Mouse (Mus musculus): ENCODE data around the gene Ttll11. TPM values are rescaled to one million over a fixed set of nuclear protein-coding genes. Genes with fewer than 3 reads are reported as not detected.

Ttll11 gene
- total RNA-seq, 1 experiment = 0.31 TPM

- Histone ChIP-seq H3K9ac (ENCODE audit: insufficient read depth, low read depth, low read length, poor library complexity, severe bottlenecking) (no peak overlapping the region), H3K4me3 (ENCODE audit: insufficient read depth in 1 of 2, low read depth in 1 of 2, low read length in 2 of 2, poor library complexity in 1 of 2, severe bottlenecking in 1 of 2) (no peak overlapping the region), H3K9me3 (ENCODE audit: control insufficient read depth, insufficient read depth, low read depth, low read length) (no peaks in the 10 kb centered on the region), H3K27ac (ENCODE audit: insufficient read depth, low read depth, low read length, poor library complexity, severe bottlenecking) (no peak overlapping the region), H3K4me1 (ENCODE audit: control insufficient read depth in 2 of 2, insufficient read depth in 2 of 2, low read length in 2 of 2, poor library complexity in 1 of 2) (no peaks in the 10 kb centered on the region), H3K36me3 (ENCODE audit: control insufficient read depth, insufficient read depth, low read length, poor library complexity, severe bottlenecking) (no peaks in the 10 kb centered on the region)
- in situ Hi-C loops (cut with MboI; ENCODE audit: low sequenced_read_pairs in 2 of 2, unreplicated experiment in 2 of 2) = loop anchor here in 1 of 2 experiments (10.0 to 25.0 kb wide), 2 partner anchors 262 to 355 kb away; no protein-coding TSS in a partner anchor
- no peak for TF ChIP-seq ZC3H11A (IDR thresholded peaks at IDR 0.05; ENCODE audit: borderline replicate concordance, low read depth, low read length)
- TF ChIP-seq ZNF384 (IDR thresholded peaks at IDR 0.05; ENCODE audit: low read depth, low read length) = no peak
- no peak for TF ChIP-seq MAFK (IDR thresholded peaks at IDR 0.05; ENCODE audit: insufficient read depth, low read depth, low read length)
- TF ChIP-seq HCFC1 (IDR thresholded peaks at IDR 0.05; ENCODE audit: borderline replicate concordance, insufficient read depth, low read length) = no peak
- TF ChIP-seq CHD2 (IDR thresholded peaks at IDR 0.05; ENCODE audit: low read depth, low read length) = no peak
- no peak for DNase-seq (ENCODE audit: low read depth, low spot score)
Observed at GRCm38 (mm10) chr2:35899712-35900111, 80.0 kb downstream of the Ttll11 start.

GRCm38 (mm10) chr2:35899135-35899474 lies 80.6 kb downstream of the Ttll11 start:
- DNase-seq (ENCODE audit: low read depth, low spot score) = no peak
- TF ChIP-seq ZC3H11A (IDR thresholded peaks at IDR 0.05; ENCODE audit: borderline replicate concordance, low read depth, low read length) = no peak
- no peak for TF ChIP-seq CHD2 (IDR thresholded peaks at IDR 0.05; ENCODE audit: low read depth, low read length)
- no peak for TF ChIP-seq HCFC1 (IDR thresholded peaks at IDR 0.05; ENCODE audit: borderline replicate concordance, insufficient read depth, low read length)
- no peak for TF ChIP-seq ZNF384 (IDR thresholded peaks at IDR 0.05; ENCODE audit: low read depth, low read length)
- TF ChIP-seq MAFK (IDR thresholded peaks at IDR 0.05; ENCODE audit: insufficient read depth, low read depth, low read length) = no peak

GRCm38 (mm10) chr2:35898425-35899134 lies 81.1 kb downstream of the Ttll11 start:
- TF ChIP-seq HCFC1 (IDR thresholded peaks at IDR 0.05; ENCODE audit: borderline replicate concordance, insufficient read depth, low read length) (no peak), MAFK (IDR thresholded peaks at IDR 0.05; ENCODE audit: insufficient read depth, low read depth, low read length) (no peak), ZNF384 (IDR thresholded peaks at IDR 0.05; ENCODE audit: low read depth, low read length) (no peak), CHD2 (IDR thresholded peaks at IDR 0.05; ENCODE audit: low read depth, low read length) (no peak), ZC3H11A (IDR thresholded peaks at IDR 0.05; ENCODE audit: borderline replicate concordance, low read depth, low read length) (no peak)
- DNase-seq (ENCODE audit: low read depth, low spot score) = no peak
- H3K4me3 ChIP-seq (ENCODE audit: insufficient read depth in 1 of 2, low read depth in 1 of 2, low read length in 2 of 2, poor library complexity in 1 of 2, severe bottlenecking in 1 of 2) = no peak overlapping the region
- no peaks in the 10 kb centered on the region for H3K9me3 ChIP-seq (ENCODE audit: control insufficient read depth, insufficient read depth, low read depth, low read length)
- H3K9ac ChIP-seq (ENCODE audit: insufficient read depth, low read depth, low read length, poor library complexity, severe bottlenecking) = no peak overlapping the region
- no peak overlapping the region for H3K27ac ChIP-seq (ENCODE audit: insufficient read depth, low read depth, low read length, poor library complexity, severe bottlenecking)
- H3K4me1 ChIP-seq (ENCODE audit: control insufficient read depth in 2 of 2, insufficient read depth in 2 of 2, low read length in 2 of 2, poor library complexity in 1 of 2) = no peaks in the 10 kb centered on the region
- H3K36me3 ChIP-seq (ENCODE audit: control insufficient read depth, insufficient read depth, low read length, poor library complexity, severe bottlenecking) = no peaks in the 10 kb centered on the region
- in situ Hi-C loops (cut with MboI; ENCODE audit: low sequenced_read_pairs in 2 of 2, unreplicated experiment in 2 of 2) = no loop called here

More at GRCm38 (mm10) chr2:35899135-35899474, 80.6 kb downstream of the Ttll11 start:
- Histone ChIP-seq H3K9me3 (ENCODE audit: control insufficient read depth, insufficient read depth, low read depth, low read length) (no peaks in the 10 kb centered on the region), H3K4me1 (ENCODE audit: control insufficient read depth in 2 of 2, insufficient read depth in 2 of 2, low read length in 2 of 2, poor library complexity in 1 of 2) (no peaks in the 10 kb centered on the region), H3K27ac (ENCODE audit: insufficient read depth, low read depth, low read length, poor library complexity, severe bottlenecking) (no peak overlapping the region), H3K36me3 (ENCODE audit: control insufficient read depth, insufficient read depth, low read length, poor library complexity, severe bottlenecking) (no peaks in the 10 kb centered on the region), H3K4me3 (ENCODE audit: insufficient read depth in 1 of 2, low read depth in 1 of 2, low read length in 2 of 2, poor library complexity in 1 of 2, severe bottlenecking in 1 of 2) (no peak overlapping the region), H3K9ac (ENCODE audit: insufficient read depth, low read depth, low read length, poor library complexity, severe bottlenecking) (no peak overlapping the region)
- in situ Hi-C loops (cut with MboI; ENCODE audit: low sequenced_read_pairs in 2 of 2, unreplicated experiment in 2 of 2) = no loop called here

GRCm38 (mm10) chr2:35897125-35897524 lies 82.6 kb downstream of the Ttll11 start:
- no peak overlapping the region for H3K27ac ChIP-seq (ENCODE audit: insufficient read depth, low read depth, low read length, poor library complexity, severe bottlenecking)
- no peaks in the 10 kb centered on the region for H3K36me3 ChIP-seq (ENCODE audit: control insufficient read depth, insufficient read depth, low read length, poor library complexity, severe bottlenecking)
- DNase-seq (ENCODE audit: low read depth, low spot score) = no peak
- H3K4me3 ChIP-seq (ENCODE audit: insufficient read depth in 1 of 2, low read depth in 1 of 2, low read length in 2 of 2, poor library complexity in 1 of 2, severe bottlenecking in 1 of 2) = no peak overlapping the region
- H3K9me3 ChIP-seq (ENCODE audit: control insufficient read depth, insufficient read depth, low read depth, low read length) = no peaks in the 10 kb centered on the region
- no peaks in the 10 kb centered on the region for H3K4me1 ChIP-seq (ENCODE audit: control insufficient read depth in 2 of 2, insufficient read depth in 2 of 2, low read length in 2 of 2, poor library complexity in 1 of 2)
- in situ Hi-C loops (cut with MboI; ENCODE audit: low sequenced_read_pairs in 2 of 2, unreplicated experiment in 2 of 2) = no loop called here
- no peak overlapping the region for H3K9ac ChIP-seq (ENCODE audit: insufficient read depth, low read depth, low read length, poor library complexity, severe bottlenecking)
- TF ChIP-seq MAFK (IDR thresholded peaks at IDR 0.05; ENCODE audit: insufficient read depth, low read depth, low read length) (no peak), ZC3H11A (IDR thresholded peaks at IDR 0.05; ENCODE audit: borderline replicate concordance, low read depth, low read length) (no peak), HCFC1 (IDR thresholded peaks at IDR 0.05; ENCODE audit: borderline replicate concordance, insufficient read depth, low read length) (no peak), CHD2 (IDR thresholded peaks at IDR 0.05; ENCODE audit: low read depth, low read length) (no peak), ZNF384 (IDR thresholded peaks at IDR 0.05; ENCODE audit: low read depth, low read length) (no peak)
